Mouse (Mus musculus): ENCODE results near the gene Sik2.

- no peak for TF ChIP-seq GATA1 (IDR thresholded peaks at IDR 0.05; ENCODE audit: borderline replicate concordance, low read length)
- TF ChIP-seq CTCF (IDR thresholded peaks at IDR 0.05; ENCODE audit: low read depth, low read length) = no peak
Observed at GRCm38 (mm10) chr9:50857082-50857641, 151.7 kb downstream of the Sik2 start.
